Mouse (Mus musculus) liver, embryonic 11.5 days (tissue): ENCODE measurements around the gene Olfr39. TPM values are rescaled to one million over a fixed set of nuclear protein-coding genes. Genes with fewer than 3 reads are reported as not detected.
"Not testable (repeated sequence)": the region's sequence is repeated elsewhere in the genome, so short reads cannot be mapped to it uniquely, and the experiment has no call there.

Experiments used
- ATAC-seq: fragments of 200-750 bp; cut with Nextera tagmentation; replicated peaks from 2 replicates; pipeline ENCODE4 v1.8.0; 2017; ENCODE audit warnings: moderate number of reproducible peaks, mild to moderate bottlenecking, moderate TSS enrichment, moderate library complexity; ENCODE audit not compliant: low FRiP score
- DNase-seq: peaks from one replicate; pipeline ENCODE4 v3.0.0-alpha.2; 2017; ENCODE audit warnings: low spot score
- H3K27ac ChIP-seq: fragments of 300-500 bp; sonication (generic); 2 replicates; pipeline ENCODE4 v1.5.1; 2014; ENCODE audit warnings: mild to moderate bottlenecking, low read depth, low read length, control low read depth
- H3K27me3 ChIP-seq: fragments of 300-500 bp; sonication (generic); replicated peaks from 2 replicates; pipeline ENCODE4 v1.6.1; 2014; ENCODE audit warnings: low read length, mixed read lengths; ENCODE audit not compliant: control insufficient read depth, insufficient read depth
- H3K36me3 ChIP-seq: fragments of 300-500 bp; sonication (generic); 2 replicates; pipeline ENCODE4 v1.6.1; 2014; ENCODE audit warnings: mild to moderate bottlenecking, low read length, moderate library complexity, mixed read lengths; ENCODE audit not compliant: control insufficient read depth, insufficient read depth
- H3K4me1 ChIP-seq: fragments of 300-500 bp; sonication (generic); replicated peaks from 2 replicates; pipeline ENCODE4 v1.6.1; 2014; ENCODE audit warnings: low read length, mixed read lengths; ENCODE audit not compliant: control insufficient read depth, insufficient read depth
- H3K4me2 ChIP-seq: fragments of 300-500 bp; sonication (generic); 2 replicates; pipeline ENCODE4 v1.6.1; 2014; ENCODE audit warnings: mild to moderate bottlenecking, control low read depth, moderate library complexity
- H3K4me3 ChIP-seq: fragments of 300-500 bp; sonication (generic); 2 replicates; pipeline ENCODE4 v1.5.1; 2014; ENCODE audit warnings: low read depth, low read length, control low read depth
- H3K9ac ChIP-seq: fragments of 300-500 bp; sonication (generic); 2 replicates; pipeline ENCODE4 v1.6.1; 2014; ENCODE audit warnings: low read depth, low read length, control low read depth
- H3K9me3 ChIP-seq: fragments of 300-500 bp; sonication (generic); 2 replicates; pipeline ENCODE4 v1.6.1; 2016; ENCODE audit warnings: low read length, inconsistent platforms, mixed read lengths; ENCODE audit not compliant: control insufficient read depth
- WGBS: fragments of 180-500 bp; shearing (Covaris S2); extraction: QIAGEN DNeasy Blood & Tissue Kit; methylation state at CpG from one replicate; pipeline ENCODE4 v1.1.7; 2014; 5-methylcytosine and 5-hydroxymethylcytosine counted together
- polyA plus RNA-seq: library from polyadenylated mRNA; unstranded; fragments of >200 nt; fragmentation: Nextera tagmentation; extraction: Ambion mirVana; gene quantifications from 2 replicates; pipeline ENCODE4 v1.2.1, GENCODE M21; 2014

Olfr39 gene
- polyA plus RNA-seq, result not detected in 2 replicates

DNA sequence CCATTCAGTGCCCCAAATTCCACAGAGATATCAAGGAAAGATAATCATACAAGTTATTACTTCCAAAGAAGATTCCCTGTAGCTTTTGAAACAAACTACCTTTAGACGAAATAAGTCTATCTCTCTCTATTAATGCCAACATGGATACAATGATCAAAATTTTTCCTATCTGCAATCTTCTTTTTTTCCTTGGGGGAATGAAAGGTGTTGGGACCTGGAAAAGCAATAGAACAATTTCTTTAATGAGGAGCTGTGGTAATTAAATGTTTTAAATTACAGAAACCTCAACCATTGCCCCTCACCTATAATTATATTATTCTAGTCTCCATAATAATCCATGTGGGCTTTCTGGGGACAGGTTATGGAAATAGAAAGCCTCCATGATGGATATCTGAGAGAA lies at the start of gene Olfr39:
Olfr39 (plus strand) TSS at position 301 of the 400 bp plus-strand sequence.
- H3K4me3 ChIP-seq, result no peak within 1 kb of the TSS
- no peak within 1 kb of the TSS for H3K27ac ChIP-seq
- WGBS, result 69% methylated on average over 1 of the region's 1 CpGs
- DNase-seq, result no peak
- no peaks in the 10 kb centered on the region for H3K4me1 ChIP-seq
- no peak within 1 kb of the TSS for H3K4me2 ChIP-seq
- no peak for ATAC-seq
- H3K27me3 ChIP-seq, result no peaks in the 10 kb centered on the region
- no peaks in the 10 kb centered on the region for H3K36me3 ChIP-seq
- H3K9me3 ChIP-seq, result no peaks in the 10 kb centered on the region
- no peak within 1 kb of the TSS for H3K9ac ChIP-seq

DNA sequence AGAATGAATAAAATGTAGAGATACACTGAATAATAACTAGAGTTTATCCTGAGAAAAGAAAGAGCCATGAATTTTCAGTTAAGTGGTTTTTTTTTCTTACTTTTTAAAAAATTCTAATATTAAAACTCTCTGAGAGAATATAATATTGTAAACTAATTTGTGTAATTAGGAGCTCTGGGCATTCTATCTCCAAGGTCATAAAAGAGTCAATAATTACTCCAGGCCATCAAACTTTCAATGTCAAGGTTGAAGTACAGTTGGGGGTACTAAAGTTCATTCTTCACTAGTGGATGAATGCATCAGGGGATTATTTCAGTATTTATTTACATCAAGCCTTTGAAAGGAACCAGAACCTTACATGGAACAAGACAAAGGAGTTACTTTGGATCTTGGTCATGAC lies 45.3 kb upstream of the Olfr39 start, which contains the start of gene Olfr872:
Olfr872 (plus strand) TSS at position 301 of the 400 bp plus-strand sequence.
- DNase-seq (no peak), ATAC-seq (no peak)
- no peaks in the 10 kb centered on the region for H3K9me3 ChIP-seq
- no peak within 1 kb of the TSS for H3K4me3 ChIP-seq
- H3K4me1 ChIP-seq, result no peaks in the 10 kb centered on the region
- no peak within 1 kb of the TSS for H3K4me2 ChIP-seq
- H3K36me3 ChIP-seq, result no peaks in the 10 kb centered on the region
- no peak within 1 kb of the TSS for H3K27ac ChIP-seq
- no peaks in the 10 kb centered on the region for H3K27me3 ChIP-seq
- H3K9ac ChIP-seq, result no peak within 1 kb of the TSS

DNA sequence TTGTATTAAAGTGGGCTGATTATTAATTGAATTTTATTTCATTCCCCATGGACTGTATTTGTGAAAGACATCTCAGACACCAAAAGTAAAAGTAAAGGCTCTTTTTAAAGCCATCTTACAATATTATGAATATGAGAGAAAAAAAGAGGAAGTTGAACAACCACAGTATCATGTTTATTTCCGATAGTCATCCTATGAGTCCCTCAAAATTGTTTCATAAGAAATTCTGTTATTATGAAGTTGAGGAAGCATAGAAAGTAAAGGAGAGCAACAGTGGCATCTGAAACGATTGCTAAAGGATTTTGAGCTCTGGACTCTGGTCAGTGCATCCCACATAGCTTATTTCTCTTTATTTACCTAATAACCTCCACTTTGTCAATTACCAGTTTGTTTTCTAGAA lies 44.8 kb upstream of the Olfr39 start:
- DNase-seq, result no peak
- ATAC-seq, result no peak
- H3K9me3 ChIP-seq, result no peaks in the 10 kb centered on the region
- no peaks in the 10 kb centered on the region for H3K36me3 ChIP-seq
- H3K4me1 ChIP-seq, result no peaks in the 10 kb centered on the region
- no peak overlapping the region for H3K4me2 ChIP-seq
- no peak overlapping the region for H3K27ac ChIP-seq
- H3K4me3 ChIP-seq, result no peak overlapping the region
- 64% methylated on average over 2 of the region's 2 CpGs for WGBS
- H3K27me3 ChIP-seq, result no peaks in the 10 kb centered on the region
- no peak overlapping the region for H3K9ac ChIP-seq

DNA sequence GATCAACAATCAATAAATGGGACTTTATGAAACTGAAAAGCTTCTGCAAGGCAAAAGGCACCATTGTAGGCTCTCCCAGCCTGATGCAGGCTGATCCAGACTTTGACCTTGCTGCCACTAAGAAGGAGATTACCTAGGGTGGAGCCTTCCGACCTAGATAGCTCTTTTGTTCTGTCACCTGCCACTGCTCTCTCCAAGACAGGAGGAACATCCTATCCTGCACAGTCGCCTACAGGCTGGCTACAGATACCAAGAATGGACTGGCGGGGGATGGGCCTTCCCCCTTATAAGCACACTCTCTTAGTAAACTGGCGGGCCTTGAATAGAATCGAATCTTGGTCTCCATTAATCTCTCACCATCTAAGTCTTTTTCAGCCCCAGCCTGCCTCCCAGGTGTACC lies 13.4 kb downstream of the Olfr39 start:
- H3K4me2 ChIP-seq, DNase-seq, H3K4me1 ChIP-seq, H3K27me3 ChIP-seq, H3K4me3 ChIP-seq, H3K9me3 ChIP-seq, H3K27ac ChIP-seq, H3K9ac ChIP-seq, H3K36me3 ChIP-seq, ATAC-seq: not testable (repeated sequence)
- 73% methylated on average over 5 of the region's 5 CpGs for WGBS

DNA sequence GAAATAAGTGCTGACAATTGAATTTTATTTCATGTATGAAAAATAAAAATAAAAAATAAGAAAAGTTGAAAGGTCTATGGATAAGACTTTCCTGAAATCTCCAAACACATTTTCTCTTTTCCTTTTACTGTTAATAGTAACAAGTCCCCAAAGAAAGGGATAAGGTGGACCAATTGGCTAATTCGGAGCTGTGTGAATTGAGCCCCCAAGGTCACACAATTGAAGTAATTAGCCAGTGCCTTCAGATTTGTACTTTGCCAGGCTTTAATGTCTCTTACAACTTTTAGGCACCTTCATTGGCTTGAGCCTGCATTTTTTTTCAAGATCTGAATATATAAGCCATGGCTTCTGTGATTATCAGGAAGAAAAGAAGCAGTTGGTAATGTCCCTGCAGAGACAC lies 16.1 kb downstream of the Olfr39 start, which contains the start of gene Olfr873:
Olfr873 (plus strand) TSS at position 301 of the 400 bp plus-strand sequence.
- H3K36me3 ChIP-seq, result no peaks in the 10 kb centered on the region
- ATAC-seq (no peak), DNase-seq (no peak)
- H3K4me2 ChIP-seq, result no peak within 1 kb of the TSS
- H3K9ac ChIP-seq, result no peak within 1 kb of the TSS
- H3K27ac ChIP-seq, result no peak within 1 kb of the TSS
- WGBS, result 70% methylated on average over 1 of the region's 1 CpGs
- H3K4me1 ChIP-seq, result no peaks in the 10 kb centered on the region
- no peaks in the 10 kb centered on the region for H3K27me3 ChIP-seq
- no peak within 1 kb of the TSS for H3K4me3 ChIP-seq
- H3K9me3 ChIP-seq, result no peaks in the 10 kb centered on the region

DNA sequence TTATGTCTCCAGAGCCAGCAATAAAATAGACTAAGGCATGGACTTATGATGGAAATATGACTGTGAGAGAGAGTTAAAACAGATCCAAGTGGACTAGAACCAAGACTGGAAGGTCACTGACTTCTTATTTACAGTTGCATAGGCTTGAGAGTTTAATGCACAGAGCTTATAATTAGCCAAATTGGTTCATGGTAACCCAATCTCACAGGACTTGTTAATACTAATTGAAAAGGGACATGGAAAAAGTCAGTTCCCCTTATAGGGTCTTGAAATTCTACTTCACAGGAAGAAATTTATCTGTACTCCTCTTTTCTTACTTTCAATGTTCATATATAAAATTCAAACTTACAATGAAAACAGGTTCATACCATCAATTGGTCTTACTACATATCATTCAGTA lies 53.8 kb downstream of the Olfr39 start, which contains the start of gene Olfr18:
Olfr18 (minus strand) TSS at position 101 of the 400 bp plus-strand sequence.
- Histone ChIP-seq H3K36me3 (no peaks in the 10 kb centered on the region), H3K9ac (no peak within 1 kb of the TSS), H3K4me1 (no peaks in the 10 kb centered on the region), H3K9me3 (no peaks in the 10 kb centered on the region), H3K27me3 (no peaks in the 10 kb centered on the region), H3K27ac (no peak within 1 kb of the TSS), H3K4me3 (no peak within 1 kb of the TSS), H3K4me2 (no peak within 1 kb of the TSS)
- ATAC-seq (no peak), DNase-seq (no peak)

Other genes with a start within 250 kb of the Olfr39 start
- gene Olfr867, start 224.8 kb upstream of the Olfr39 start, polyA plus RNA-seq, result not detected in 2 replicates
- not detected in 2 replicates for gene Olfr868, start 183.7 kb upstream of the Olfr39 start, polyA plus RNA-seq
- gene Olfr869, start 153.3 kb upstream of the Olfr39 start, polyA plus RNA-seq, result not detected in 2 replicates
- gene Olfr870, start 108.3 kb upstream of the Olfr39 start, polyA plus RNA-seq, result not detected in 2 replicates
- gene Olfr871, start 70.1 kb upstream of the Olfr39 start, polyA plus RNA-seq, result not detected in 2 replicates
- gene Olfr872, start 45.2 kb upstream of the Olfr39 start, polyA plus RNA-seq, result not detected in 2 replicates
- not detected in 2 replicates for gene Olfr873, start 16.2 kb downstream of the Olfr39 start, polyA plus RNA-seq
- not detected in 2 replicates for gene Olfr18, start 53.7 kb downstream of the Olfr39 start, polyA plus RNA-seq
- gene Zfp560, start 102.8 kb downstream of the Olfr39 start, polyA plus RNA-seq, result 22.9 and 24.4 TPM in 2 replicates
- 15.1 and 16.4 TPM in 2 replicates for gene Zfp26, start 177.8 kb downstream of the Olfr39 start, polyA plus RNA-seq
- gene Zfp426, start 210.4 kb downstream of the Olfr39 start, polyA plus RNA-seq, result 14.9 and 15.3 TPM in 2 replicates
- gene Zfp266, start 239.1 kb downstream of the Olfr39 start, polyA plus RNA-seq, result 49.2 TPM in 2 replicates